Mouse (Mus musculus): Measurements from ENCODE around the gene Slc3a1.

DNA sequence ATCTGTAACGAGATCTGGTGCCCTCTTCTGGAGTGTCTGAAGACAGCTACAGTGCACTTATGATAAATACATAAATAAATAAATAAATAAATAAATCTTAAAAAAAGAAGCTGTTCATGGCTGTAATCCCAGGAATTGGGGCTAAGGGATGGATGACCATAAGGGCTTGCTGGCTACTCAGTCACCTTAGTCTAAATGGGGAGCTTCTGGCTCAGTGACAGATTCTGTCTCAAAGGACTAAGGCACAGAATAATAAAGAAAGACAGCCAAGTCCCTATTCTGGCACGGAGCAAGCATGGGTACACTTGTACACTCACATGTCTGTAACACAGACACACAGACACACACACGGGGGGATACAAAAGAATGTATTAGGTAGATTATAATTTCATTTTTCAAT, 51.1 kb downstream of the Slc3a1 start:
- no peak for TF ChIP-seq EP300 (IDR thresholded peaks at IDR 0.05; ENCODE audit: low read depth)
- TF ChIP-seq CTCF (IDR thresholded peaks at IDR 0.05; ENCODE audit: low read depth), result no peak
